Mouse (Mus musculus) ES-Bruce4 (cell line): ENCODE measurements around the gene Arid3c.
"Not testable (repeated sequence)": the region's sequence is repeated elsewhere in the genome, so short reads cannot be mapped to it uniquely, and the experiment has no call there.

Experiments used
- CTCF ChIP-seq: IDR thresholded peaks from one replicate; pipeline ENCODE4 v1.8.1; 2011; ENCODE audit warnings: low read depth, low read length
- EP300 ChIP-seq: IDR thresholded peaks from 2 replicates; pipeline ENCODE4 v1.6.1; 2011; ENCODE audit warnings: low read depth, low read length; ENCODE audit not compliant: insufficient read depth
- POLR2A ChIP-seq: IDR thresholded peaks from one replicate; pipeline ENCODE4 v1.8.1; 2011; ENCODE audit warnings: low read length; ENCODE audit not compliant: insufficient read depth

- not testable (repeated sequence) for TF ChIP-seq POLR2A, CTCF, EP300
Observed at GRCm38 (mm10) chr4:41696452-41696851, 34.5 kb downstream of the Arid3c start.
